Mouse (Mus musculus) heart, postnatal 0 days (tissue): ENCODE results near the gene Rbm33. TPM values are rescaled to one million over a fixed set of nuclear protein-coding genes. Genes with fewer than 3 reads are reported as not detected.

ENCODE experiments used
- ATAC-seq: fragments of 200-750 bp; cut with Nextera tagmentation; 2 replicates; pipeline ENCODE4 v1.8.0; 2017; ENCODE audit warnings: low read depth, moderate number of reproducible peaks, moderate library complexity; ENCODE audit not compliant: insufficient read depth
- DNase-seq: peaks from one replicate; pipeline ENCODE4 v3.0.0-alpha.2; 2016; ENCODE audit warnings: low spot score
- H3K27ac ChIP-seq: fragments of 300-500 bp; sonication (generic); 2 replicates; pipeline ENCODE4 v1.5.1; 2014; ENCODE audit warnings: low read depth, mild to moderate bottlenecking
- H3K27me3 ChIP-seq: fragments of 300-500 bp; sonication (generic); 2 replicates; pipeline ENCODE4 v1.6.1; 2014; ENCODE audit warnings: low read length, mixed read lengths; ENCODE audit not compliant: control insufficient read depth, insufficient read depth
- H3K36me3 ChIP-seq: fragments of 300-500 bp; sonication (generic); replicated peaks from 2 replicates; pipeline ENCODE4 v1.6.1; 2014; ENCODE audit warnings: low read length, mixed read lengths; ENCODE audit not compliant: control insufficient read depth, insufficient read depth
- H3K4me1 ChIP-seq: fragments of 300-500 bp; sonication (generic); 2 replicates; pipeline ENCODE4 v1.6.1; 2014; ENCODE audit warnings: antibody characterized with exemption; ENCODE audit not compliant: control insufficient read depth, insufficient read depth
- H3K4me2 ChIP-seq: fragments of 300-500 bp; sonication (generic); 2 replicates; pipeline ENCODE4 v1.6.1; 2014; ENCODE audit warnings: low read depth, mild to moderate bottlenecking, low read length, moderate library complexity
- H3K4me3 ChIP-seq: fragments of 300-500 bp; sonication (generic); 2 replicates; pipeline ENCODE4 v1.5.1; 2014; ENCODE audit warnings: low read depth, low read length
- H3K9ac ChIP-seq: fragments of 300-500 bp; sonication (generic); replicated peaks from 2 replicates; pipeline ENCODE4 v1.6.1; 2014; ENCODE audit warnings: low read depth, low read length, mixed read lengths
- H3K9me3 ChIP-seq: fragments of 300-500 bp; sonication (generic); replicated peaks from 2 replicates; pipeline ENCODE4 v1.6.1; 2016; ENCODE audit warnings: low read length; ENCODE audit not compliant: control insufficient read depth
- CTCF ChIP-seq: IDR thresholded peaks from 2 replicates; pipeline ENCODE4 v1.5.1; 2016; ENCODE audit warnings: antibody characterized with exemption, control low read depth, low read depth
- EP300 ChIP-seq: IDR thresholded peaks from 2 replicates; pipeline ENCODE4 v1.6.1; 2016; ENCODE audit warnings: antibody characterized with exemption, low read depth
- WGBS: fragments of 180-500 bp; shearing (Covaris S2); extraction: QIAGEN DNeasy Blood & Tissue Kit; methylation state at CpG from one replicate; pipeline ENCODE4 v1.1.7; 2014; 5-methylcytosine and 5-hydroxymethylcytosine counted together
- polyA plus RNA-seq: library from polyadenylated mRNA; unstranded; fragments of >200 nt; fragmentation: Nextera tagmentation; extraction: Ambion mirVana; gene quantifications from 2 replicates; pipeline ENCODE4 v1.2.1, GENCODE M21; 2015
- total RNA-seq: library from RNA; depleted of rRNA; stranded (reverse); fragments of >200 nt; gene quantifications from 2 replicates; pipeline ENCODE4 v1.2.3, GENCODE M21; 2014; ENCODE audit warnings: low replicate concordance

The Rbm33 gene
- total and polyA plus RNA-seq, 2 experiments from 2014 or later = 6.6 to 17.1 TPM

- no peaks in the 10 kb centered on the region for H3K4me1 ChIP-seq
- no peak overlapping the region for H3K4me3 ChIP-seq
- WGBS = 51% methylated on average over 3 of the region's 3 CpGs
Measured at GRCm38 (mm10) chr5:28298693-28299092, 18.2 kb upstream of the Rbm33 start.

DNA sequence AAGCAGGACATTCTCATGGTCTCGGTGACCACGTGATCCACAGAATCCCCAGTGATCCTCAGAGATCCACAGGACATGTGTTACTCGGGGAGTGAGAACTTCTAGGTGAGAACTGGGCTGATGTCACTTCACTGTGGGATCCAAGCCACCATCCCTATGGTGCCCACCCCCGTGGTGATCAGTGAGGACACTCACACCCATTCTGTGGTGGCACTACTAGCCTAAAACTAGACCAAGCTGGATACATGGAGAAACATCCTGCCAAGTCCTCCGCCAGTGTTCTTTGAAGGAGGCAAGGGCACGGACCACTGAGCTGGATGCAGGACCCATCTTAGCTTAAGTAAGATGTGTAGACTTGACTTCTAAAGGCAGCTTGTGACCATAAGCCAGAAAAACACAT is 17.6 kb upstream of the Rbm33 start:
- no peak overlapping the region for H3K9ac ChIP-seq

More at GRCm38 (mm10) chr5:28298693-28299092, 18.2 kb upstream of the Rbm33 start:
- no peak overlapping the region for H3K9ac ChIP-seq
- H3K4me2 ChIP-seq = no peak overlapping the region
- H3K9me3 ChIP-seq = no peaks in the 10 kb centered on the region
- TF ChIP-seq EP300 = no peak
- no peak for TF ChIP-seq CTCF
- DNase-seq (no peak), ATAC-seq (no peak)
- H3K27me3 ChIP-seq = no peaks in the 10 kb centered on the region
- H3K27ac ChIP-seq = no peak overlapping the region
- no peaks in the 10 kb centered on the region for H3K36me3 ChIP-seq

GRCm38 (mm10) chr5:28302671-28303070 is 14.2 kb upstream of the Rbm33 start:
- 64% methylated on average over 1 of the region's 1 CpGs for WGBS
- DNase-seq (no peak), ATAC-seq (no peak)
- TF ChIP-seq EP300 (no peak), CTCF (no peak)
- no peaks in the 10 kb centered on the region for H3K36me3 ChIP-seq
- no peaks in the 10 kb centered on the region for H3K9me3 ChIP-seq
- no peak overlapping the region for H3K4me2 ChIP-seq
- no peak overlapping the region for H3K9ac ChIP-seq
- H3K4me1 ChIP-seq = no peaks in the 10 kb centered on the region
- H3K4me3 ChIP-seq = no peak overlapping the region
- H3K27me3 ChIP-seq = no peaks in the 10 kb centered on the region
- H3K27ac ChIP-seq = no peak overlapping the region

More for the DNA sequence above, 17.6 kb upstream of the Rbm33 start:
- Histone ChIP-seq H3K4me1 (no peaks in the 10 kb centered on the region), H3K27ac (no peak overlapping the region), H3K9me3 (no peaks in the 10 kb centered on the region), H3K4me3 (no peak overlapping the region), H3K27me3 (no peaks in the 10 kb centered on the region), H3K4me2 (no peak overlapping the region), H3K36me3 (no peaks in the 10 kb centered on the region)
- no peak for ATAC-seq
- TF ChIP-seq EP300 (no peak), CTCF (no peak)
- no peak for DNase-seq
- 69% methylated on average over 6 of the region's 6 CpGs for WGBS

DNA sequence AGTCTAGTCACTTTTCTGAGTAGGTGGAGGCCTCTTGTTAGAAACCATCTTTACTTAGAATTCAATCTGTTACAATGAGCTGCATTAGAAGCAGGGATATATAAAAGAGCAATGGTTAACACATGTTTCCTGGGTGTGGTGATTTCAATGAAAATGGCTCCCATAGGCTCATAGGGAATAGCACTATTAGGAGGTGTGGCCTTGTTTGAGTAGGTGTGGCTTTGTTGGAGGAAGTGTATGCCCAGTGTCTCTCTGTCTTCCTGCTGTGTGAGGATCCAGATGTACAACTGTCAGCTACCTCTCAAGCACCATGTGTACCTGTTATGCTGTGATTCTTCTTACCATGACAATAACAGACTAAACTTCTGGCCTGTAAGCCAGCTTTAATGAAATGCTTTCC is 12.4 kb upstream of the Rbm33 start:
- H3K4me3 ChIP-seq = no peak overlapping the region
- H3K36me3 ChIP-seq = no peaks in the 10 kb centered on the region
- no peaks in the 10 kb centered on the region for H3K9me3 ChIP-seq
- DNase-seq (no peak), ATAC-seq (no peak)
- TF ChIP-seq EP300 (no peak), CTCF (no peak)
- H3K9ac ChIP-seq = no peak overlapping the region
- H3K4me2 ChIP-seq = no peak overlapping the region
- no peaks in the 10 kb centered on the region for H3K4me1 ChIP-seq
- no peak overlapping the region for H3K27ac ChIP-seq
- H3K27me3 ChIP-seq = no peaks in the 10 kb centered on the region

GRCm38 (mm10) chr5:28315526-28315925 is 1.4 kb upstream of the Rbm33 start:
- TF ChIP-seq CTCF (no peak), EP300 (no peak)

GRCm38 (mm10) chr5:28316151-28316721 is 685 bp upstream of the Rbm33 start:
- H3K27ac ChIP-seq = peak overlapping the region; percentile 100
- peaks cover 22% of the 10 kb centered on the region for H3K4me1 ChIP-seq
- H3K9me3 ChIP-seq = no peaks in the 10 kb centered on the region
- ATAC-seq (no peak; the same call in 1 of the 2 replicates), DNase-seq (no peak)
- H3K36me3 ChIP-seq = 0 out of 2 replicates have a peak, but pooled peaks cover 5% of the 10 kb centered on the region
- H3K4me3 ChIP-seq = peak overlapping the region; percentile 100
- H3K4me2 ChIP-seq = peak overlapping the region; percentile 71
- H3K9ac ChIP-seq = peak overlapping the region; percentile 100
- under 1% methylated on average over 14 of the region's 14 CpGs for WGBS
- no peak for TF ChIP-seq EP300
- no peaks in the 10 kb centered on the region for H3K27me3 ChIP-seq

More at GRCm38 (mm10) chr5:28315526-28315925, 1.4 kb upstream of the Rbm33 start:
- no peak overlapping the region for H3K4me2 ChIP-seq
- no peak overlapping the region for H3K9ac ChIP-seq
- 69% methylated on average over 8 of the region's 8 CpGs for WGBS
- DNase-seq (no peak), ATAC-seq (no peak)
- no peak overlapping the region for H3K27ac ChIP-seq
- H3K27me3 ChIP-seq = no peaks in the 10 kb centered on the region
- peaks cover 22% of the 10 kb centered on the region for H3K4me1 ChIP-seq
- no peak overlapping the region for H3K4me3 ChIP-seq
- no peaks in the 10 kb centered on the region for H3K9me3 ChIP-seq
- H3K36me3 ChIP-seq = 0 out of 2 replicates have a peak, but pooled peaks cover 5% of the 10 kb centered on the region
